Mouse (Mus musculus) brain, adult 10 weeks (tissue): Measurements from ENCODE around the gene Mettl22. TPM values are rescaled to one million over a fixed set of nuclear protein-coding genes. Genes with fewer than 3 reads are reported as not detected.

Experiments used
- polyA plus RNA-seq: library from polyadenylated mRNA; stranded (reverse); fragments of 350-450 nt; fragmentation: Illumina TruSeq; extraction: RNeasy Lipid Tissue Mini Kit (QIAGEN cat#74804); gene quantifications from one replicate; pipeline ENCODE4 v1.2.3, GENCODE M21; 2015; ENCODE audit warnings: low read depth, low replicate concordance

Gene Mettl22
- polyA plus RNA-seq, result 27.8 TPM

GRCm38 (mm10) chr16:8470603-8471481 is at the start of gene Mettl22:
Gene Mettl22 (plus strand): TSS chr16:8470788.

DNA sequence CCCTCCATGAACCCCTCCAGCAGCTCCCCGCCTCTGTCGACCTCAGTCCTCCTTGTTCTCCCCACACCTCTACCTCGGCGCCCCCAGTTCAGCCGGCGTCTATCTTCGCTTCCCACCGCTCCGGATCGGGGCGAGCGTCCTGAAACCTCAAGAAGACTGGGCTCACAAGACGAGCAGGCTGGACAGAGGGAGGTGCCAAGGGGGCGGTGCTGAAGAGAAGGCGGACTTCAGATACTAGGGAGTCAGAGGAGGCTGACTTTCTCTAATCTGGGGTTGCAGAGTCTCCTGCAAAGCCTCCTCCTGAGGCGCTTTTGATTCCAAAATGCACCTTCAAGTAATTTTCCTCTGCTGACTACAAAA is 45.6 kb upstream of the Mettl22 start, which contains the start of gene Tmem114:
TSS of gene Tmem114 (minus strand) at position 166 of the 360 bp plus-strand sequence.

GRCm38 (mm10) chr16:8513236-8513906 is 42.8 kb downstream of the Mettl22 start, which contains the start of gene Abat:
Gene Abat (plus strand): TSS chr16:8513429.

Other genes starting within 250 kb of the Mettl22 start
- 0.98 TPM for gene Tmem114, start 45.7 kb upstream of the Mettl22 start, polyA plus RNA-seq
- 194 TPM for gene Abat, start 42.6 kb downstream of the Mettl22 start, polyA plus RNA-seq
- 28.0 TPM for gene Pmm2, start 166.9 kb downstream of the Mettl22 start, polyA plus RNA-seq
- 15.5 TPM for gene Tmem186, start 166.9 kb downstream of the Mettl22 start, polyA plus RNA-seq
- 42.3 TPM for gene Carhsp1, start 201.4 kb downstream of the Mettl22 start, polyA plus RNA-seq
- not detected for gene Gm5767, start 210.0 kb downstream of the Mettl22 start, polyA plus RNA-seq